Comparison of ENCODE assay signal across 8 mouse cellular contexts in genomic region chr12:21316869-21317265, GRCm38 (mm10). TPM values are rescaled to one million over a fixed set of nuclear protein-coding genes. Genes with fewer than 3 reads are reported as not detected.
DNase-seq lines count a peak whose midpoint lies in the region; ATAC-seq and TF ChIP-seq lines count a peak whose summit lies in the region.

No protein-coding gene starts in this region.

- H3K9me3 ChIP-seq in embryonic facial prominence, embryonic 15.5 days (replicated peaks), result no peaks in the 10 kb centered on the region
- no peaks in the 10 kb centered on the region for H3K9me3 ChIP-seq in limb, embryonic 14.5 days (ENCODE audit: control insufficient read depth, low read length)

- H3K4me2 ChIP-seq in embryonic facial prominence, embryonic 15.5 days (replicated peaks), result peak overlapping the region; percentile 67
- H3K4me2 ChIP-seq in limb, embryonic 14.5 days (replicated peaks; ENCODE audit: low read depth, low read length, severe bottlenecking), result peak overlapping the region; percentile 64

- no peaks in the 10 kb centered on the region for H3K27me3 ChIP-seq in spleen, adult 2 months (ENCODE audit: control insufficient read depth, insufficient read depth, low read length)
- H3K27me3 ChIP-seq in embryonic facial prominence, embryonic 15.5 days, result no peaks in the 10 kb centered on the region
- H3K27me3 ChIP-seq in limb, embryonic 14.5 days (ENCODE audit: control insufficient read depth, insufficient read depth, low read length), result no peaks in the 10 kb centered on the region

- TF ChIP-seq CTCF in spleen, adult 2 months (IDR thresholded peaks at IDR 0.05; ENCODE audit: extremely low read depth, insufficient read depth, insufficient read length, insufficient replicate concordance), result no peak

- no peak for DNase-seq in spleen, adult 2 months (ENCODE audit: low read depth in 1 of 2, low spot score in 2 of 2)
- DNase-seq in spleen, postnatal 4 days (ENCODE audit: low spot score in 2 of 2), result no peak
- peak; percentile 28 for DNase-seq in heart, postnatal 4 days
- DNase-seq in limb, embryonic 14.5 days (ENCODE audit: low spot score), result no peak
- DNase-seq in naive thymus-derived CD4-positive, alpha-beta T cell, adult 2 months (ENCODE audit: low read depth), result peak; percentile 21
- no peak for DNase-seq in frontal cortex, postnatal 36 days (ENCODE audit: low spot score in 2 of 2)
- no peak for DNase-seq in testis, postnatal 10 days (ENCODE audit: low spot score)

- ATAC-seq in embryonic facial prominence, embryonic 15.5 days (ENCODE audit: insufficient number of reproducible peaks, low FRiP score, low TSS enrichment, low read depth), result no peak
- no peak for ATAC-seq in limb, embryonic 14.5 days (ENCODE audit: low FRiP score, low read depth)

- peak overlapping the region; percentile 97; the same call in 1 of the 2 replicates for H3K4me3 ChIP-seq in spleen, adult 2 months (ENCODE audit: extremely low read depth, insufficient read depth, insufficient read length)
- H3K4me3 ChIP-seq in embryonic facial prominence, embryonic 15.5 days (replicated peaks), result peak overlapping the region; percentile 73
- H3K4me3 ChIP-seq in limb, embryonic 14.5 days (replicated peaks; ENCODE audit: low read length), result peak overlapping the region; percentile 71

- H3K36me3 ChIP-seq in spleen, adult 2 months (ENCODE audit: control insufficient read depth, insufficient read depth, low read length), result peaks cover 23% of the 10 kb centered on the region
- peaks cover 52% of the 10 kb centered on the region for H3K36me3 ChIP-seq in embryonic facial prominence, embryonic 15.5 days
- peaks cover 51% of the 10 kb centered on the region for H3K36me3 ChIP-seq in limb, embryonic 14.5 days (ENCODE audit: control insufficient read depth, insufficient read depth, low read length)

- no peak for TF ChIP-seq POLR2A in spleen, adult 2 months (IDR thresholded peaks at IDR 0.05; ENCODE audit: low read depth, low read length)
- TF ChIP-seq POLR2A in limb, embryonic 14.5 days (IDR thresholded peaks at IDR 0.05; ENCODE audit: borderline replicate concordance, extremely low read depth, insufficient read depth, insufficient read length), result no peak

- no peak overlapping the region for H3K27ac ChIP-seq in spleen, adult 2 months (ENCODE audit: insufficient read depth, low read length)
- peak overlapping the region; percentile 81; the same call in 1 of the 2 replicates for H3K27ac ChIP-seq in embryonic facial prominence, embryonic 15.5 days (replicated peaks)
- no peak overlapping the region for H3K27ac ChIP-seq in limb, embryonic 14.5 days (replicated peaks; ENCODE audit: low read depth, low read length)

- H3K9ac ChIP-seq in embryonic facial prominence, embryonic 15.5 days, result peak overlapping the region; percentile 61; the same call in 1 of the 2 replicates
- peak overlapping the region; percentile 83 for H3K9ac ChIP-seq in limb, embryonic 14.5 days (ENCODE audit: low read depth, low read length, severe bottlenecking)

- 53% methylated on average over 7 of the region's 7 CpGs for WGBS in spleen, adult 2 months
- 21% methylated on average over 7 of the region's 7 CpGs for WGBS in embryonic facial prominence, embryonic 15.5 days
- 38% methylated on average over 7 of the region's 7 CpGs for WGBS in limb, embryonic 14.5 days

- no peaks in the 10 kb centered on the region; the same call in 1 of the 2 replicates for H3K4me1 ChIP-seq in spleen, adult 2 months (ENCODE audit: control insufficient read depth, insufficient read depth, insufficient read length)
- peaks cover 8% of the 10 kb centered on the region; the same call in 1 of the 2 replicates for H3K4me1 ChIP-seq in embryonic facial prominence, embryonic 15.5 days
- 0 out of 2 replicates have a peak, but pooled peaks cover 3% of the 10 kb centered on the region for H3K4me1 ChIP-seq in limb, embryonic 14.5 days (ENCODE audit: control insufficient read depth, insufficient read depth, low read length)

RNA-seq across cellular contexts. Expression of gene Iah1, which starts 0.7 kb away (rescaled TPM):
- 36.3 and 39.3 TPM in 2 replicates for polyA plus RNA-seq in spleen, adult 2 months (2012; rRNA removed)
- polyA plus RNA-seq in embryonic facial prominence, embryonic 15.5 days (2015; fragmentation: Nextera tagmentation; extraction: Ambion mirVana), result 48.6 and 51.5 TPM in 2 replicates
- total RNA-seq in heart, postnatal 4 days (2021), result 10 to 100 TPM; 22.8 to 25.9 TPM
- polyA plus RNA-seq in limb, embryonic 14.5 days (2012; rRNA removed), result 52.9 and 55.4 TPM in 2 replicates
- polyA plus RNA-seq in limb, embryonic 14.5 days (2014; fragmentation: Nextera tagmentation; extraction: Ambion mirVana), result 45.6 and 51.1 TPM in 2 replicates

RNA-seq across cellular contexts. Expression of gene Itgb1bp1, which starts 30.8 kb away (rescaled TPM):
- polyA plus RNA-seq in spleen, adult 2 months (2012; rRNA removed), result 7.1 and 7.4 TPM in 2 replicates
- 52.6 and 54.2 TPM in 2 replicates for polyA plus RNA-seq in embryonic facial prominence, embryonic 15.5 days (2015; fragmentation: Nextera tagmentation; extraction: Ambion mirVana)
- total RNA-seq in heart, postnatal 4 days (2021), result 10 to 100 TPM; 36.6 to 40.2 TPM
- 22.3 and 27.4 TPM in 2 replicates for polyA plus RNA-seq in limb, embryonic 14.5 days (2012; rRNA removed)
- 52.1 and 62.6 TPM in 2 replicates for polyA plus RNA-seq in limb, embryonic 14.5 days (2014; fragmentation: Nextera tagmentation; extraction: Ambion mirVana)

RNA-seq across cellular contexts. Expression of gene Cpsf3, which starts 31.7 kb away (rescaled TPM):
- polyA plus RNA-seq in spleen, adult 2 months (2012; rRNA removed), result 25.4 and 26.2 TPM in 2 replicates
- polyA plus RNA-seq in embryonic facial prominence, embryonic 15.5 days (2015; fragmentation: Nextera tagmentation; extraction: Ambion mirVana), result 89.6 and 96.8 TPM in 2 replicates
- 10 to 100 TPM; 42.4 to 43.7 TPM for total RNA-seq in heart, postnatal 4 days (2021)
- polyA plus RNA-seq in limb, embryonic 14.5 days (2012; rRNA removed), result 66.2 and 70.0 TPM in 2 replicates
- polyA plus RNA-seq in limb, embryonic 14.5 days (2014; fragmentation: Nextera tagmentation; extraction: Ambion mirVana), result 98.7 and 100 TPM in 2 replicates

RNA-seq across cellular contexts. Expression of gene Adam17, which starts 56.6 kb away (rescaled TPM):
- polyA plus RNA-seq in spleen, adult 2 months (2012; rRNA removed), result 20.3 and 22.2 TPM in 2 replicates
- polyA plus RNA-seq in embryonic facial prominence, embryonic 15.5 days (2015; fragmentation: Nextera tagmentation; extraction: Ambion mirVana), result 35.6 and 44.2 TPM in 2 replicates
- 10 to 100 TPM; 40.0 to 40.2 TPM for total RNA-seq in heart, postnatal 4 days (2021)
- 34.7 and 36.9 TPM in 2 replicates for polyA plus RNA-seq in limb, embryonic 14.5 days (2012; rRNA removed)
- polyA plus RNA-seq in limb, embryonic 14.5 days (2014; fragmentation: Nextera tagmentation; extraction: Ambion mirVana), result 40.7 and 41.8 TPM in 2 replicates

Comparison
In these comparisons a context has a peak if more than half of its experiments do, and no peak if none do; other contexts are left out.
1. DNase-seq: peak in heart, postnatal 4 days (single experiment) and naive thymus-derived CD4-positive, alpha-beta T cell, adult 2 months (single experiment); none in spleen, adult 2 months (0 of 2), spleen, postnatal 4 days (0 of 2), limb, embryonic 14.5 days (single experiment), frontal cortex, postnatal 36 days (0 of 2) and testis, postnatal 10 days (single experiment).
2. Peak in every context shown above with its lines, with median percentiles within 50 percentile points of each other: H3K4me3 ChIP-seq.